Mouse (Mus musculus) C2C12 (cell line): ENCODE results near the gene Lama4.

ENCODE experiments used
- CEBPB ChIP-seq: IDR thresholded peaks from one replicate; pipeline ENCODE4 v1.6.1; 2011; ENCODE audit warnings: low read depth, mild to moderate bottlenecking, control low read depth, moderate library complexity
- CTCF ChIP-seq: IDR thresholded peaks from one replicate; pipeline ENCODE4 v1.5.1; 2011; ENCODE audit not compliant: control insufficient read depth, insufficient read depth, insufficient read length
- MAX ChIP-seq: IDR thresholded peaks from one replicate; pipeline ENCODE4 v1.6.1; 2011; ENCODE audit warnings: mild to moderate bottlenecking, control low read depth

DNA sequence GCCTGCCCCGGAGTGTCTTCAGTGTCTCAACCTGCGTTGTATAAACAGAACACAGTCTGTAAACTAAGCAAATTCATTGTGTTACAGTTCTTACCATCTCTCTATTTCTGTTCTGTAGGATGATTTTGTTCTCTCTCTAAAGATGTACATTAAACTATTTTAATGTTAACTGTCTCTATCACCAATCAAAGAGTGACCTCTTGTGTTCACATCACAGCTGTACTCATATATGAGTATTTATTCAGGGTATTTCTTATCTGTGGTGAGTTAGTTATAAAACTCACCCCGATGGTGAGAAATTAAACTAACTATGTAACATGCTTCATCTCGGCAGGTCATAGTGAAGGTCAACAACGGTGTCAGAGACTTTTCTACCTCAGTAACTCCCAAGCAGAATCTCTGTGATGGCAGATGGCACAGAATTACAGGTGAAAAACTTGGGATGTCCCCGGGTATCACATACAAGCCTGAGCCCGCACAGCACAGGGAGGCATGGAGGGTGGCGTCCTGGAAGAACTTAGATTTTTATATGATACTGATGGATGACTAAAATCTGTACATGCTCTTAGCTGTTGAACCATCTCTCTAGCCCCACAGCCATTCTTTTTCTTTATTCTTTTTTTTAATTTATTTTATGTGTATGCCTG is 139.6 kb downstream of the Lama4 start:
- TF ChIP-seq CTCF (no peak), CEBPB (no peak), MAX (no peak)
